Mouse (Mus musculus) heart, embryonic 12.5 days (tissue): ENCODE data around the gene Fbxl5. TPM values are rescaled to one million over a fixed set of nuclear protein-coding genes. Genes with fewer than 3 reads are reported as not detected.

Experiments used
- ATAC-seq: fragments of 200-750 bp; cut with Nextera tagmentation; 2 replicates; pipeline ENCODE4 v1.8.0; 2017; ENCODE audit warnings: moderate TSS enrichment, moderate library complexity; ENCODE audit not compliant: insufficient number of reproducible peaks, low FRiP score
- H3K27ac ChIP-seq: fragments of 300-500 bp; sonication (generic); 2 replicates; pipeline ENCODE4 v1.5.1; 2016; ENCODE audit warnings: mild to moderate bottlenecking, moderate library complexity; ENCODE audit not compliant: poor library complexity, severe bottlenecking
- H3K27me3 ChIP-seq: fragments of 300-500 bp; sonication (generic); replicated peaks from 2 replicates; pipeline ENCODE4 v1.6.1; 2016; ENCODE audit warnings: mild to moderate bottlenecking, moderate library complexity
- H3K36me3 ChIP-seq: fragments of 300-500 bp; sonication (generic); 2 replicates; pipeline ENCODE4 v1.6.1; 2016; ENCODE audit warnings: mild to moderate bottlenecking, moderate library complexity
- H3K4me1 ChIP-seq: fragments of 300-500 bp; sonication (generic); replicated peaks from 2 replicates; pipeline ENCODE4 v1.6.1; 2016; ENCODE audit warnings: mild to moderate bottlenecking
- H3K4me2 ChIP-seq: fragments of 300-500 bp; sonication (generic); 2 replicates; pipeline ENCODE4 v1.6.1; 2016; ENCODE audit warnings: mild to moderate bottlenecking, moderate library complexity
- H3K4me3 ChIP-seq: fragments of 300-500 bp; sonication (generic); 2 replicates; pipeline ENCODE4 v1.5.1; 2016; ENCODE audit warnings: mild to moderate bottlenecking
- H3K9ac ChIP-seq: fragments of 300-500 bp; sonication (generic); 2 replicates; pipeline ENCODE4 v1.6.1; 2016; ENCODE audit warnings: mild to moderate bottlenecking, moderate library complexity
- H3K9me3 ChIP-seq: fragments of 300-500 bp; sonication (generic); replicated peaks from 2 replicates; pipeline ENCODE4 v1.6.1; 2016; ENCODE audit warnings: mild to moderate bottlenecking, moderate library complexity
- WGBS: fragments of 180-500 bp; shearing (Covaris S2); methylation state at CpG from one replicate; pipeline ENCODE4 v1.1.7; 2016; 5-methylcytosine and 5-hydroxymethylcytosine counted together
- polyA plus RNA-seq: library from polyadenylated mRNA; unstranded; fragments of >200 nt; fragmentation: Nextera tagmentation; extraction: Ambion mirVana; gene quantifications from 2 replicates; pipeline ENCODE4 v1.2.1, GENCODE M21; 2016

Gene Fbxl5
- polyA plus RNA-seq, 1 experiment from 2014 or later, result 48.2 TPM

DNA sequence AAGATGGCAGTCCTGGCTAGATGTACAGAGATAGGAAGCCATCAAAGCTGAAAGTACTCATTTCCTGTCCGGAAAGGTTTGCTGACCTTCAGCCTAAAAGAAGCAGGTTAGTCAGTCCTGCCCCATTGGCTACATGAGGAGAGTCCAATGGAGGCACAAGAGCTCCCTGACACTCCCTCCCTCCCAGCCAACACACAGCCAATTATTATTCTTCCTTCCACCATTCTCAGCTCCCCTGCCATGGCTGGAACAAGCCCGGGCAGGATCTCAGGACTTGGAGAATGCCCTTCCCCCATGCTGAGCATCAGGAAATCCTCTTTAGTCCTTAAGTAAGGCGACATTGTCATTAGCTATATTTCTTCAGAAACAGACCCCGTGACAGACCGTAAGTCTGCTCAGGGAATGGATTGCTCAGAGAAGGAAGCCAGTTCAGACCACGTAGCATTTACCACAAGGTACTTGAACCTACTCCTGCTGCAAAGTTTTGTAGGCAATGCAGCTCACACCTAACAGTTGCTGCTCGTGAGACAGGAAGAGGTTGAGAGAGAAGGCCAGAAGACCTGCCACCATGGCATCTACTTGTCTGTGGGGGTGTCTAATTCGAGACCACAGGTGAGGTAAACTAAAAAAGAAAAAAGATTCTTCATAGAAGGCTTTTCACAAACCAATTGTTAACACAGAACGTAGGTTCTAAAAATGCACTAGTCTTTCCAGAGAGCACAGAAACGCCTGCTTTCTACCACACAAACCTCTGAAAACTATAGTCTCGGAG, 31.8 kb upstream of the Fbxl5 start:
- no peak overlapping the region for H3K4me2 ChIP-seq
- H3K9ac ChIP-seq, result no peak overlapping the region
- no peak for ATAC-seq
- H3K4me3 ChIP-seq, result no peak overlapping the region
- H3K4me1 ChIP-seq, result peaks cover 4% of the 10 kb centered on the region; the same call in 1 of the 2 replicates
- no peak overlapping the region for H3K27ac ChIP-seq
- no peaks in the 10 kb centered on the region for H3K27me3 ChIP-seq
- WGBS, result 68% methylated on average over 11 of the region's 11 CpGs
- H3K36me3 ChIP-seq, result no peaks in the 10 kb centered on the region
- peaks cover 12% of the 10 kb centered on the region for H3K9me3 ChIP-seq

- Histone ChIP-seq H3K36me3 (no peaks in the 10 kb centered on the region), H3K9ac (no peak overlapping the region), H3K27me3 (no peaks in the 10 kb centered on the region), H3K9me3 (0 out of 2 replicates have a peak, but pooled peaks cover 4% of the 10 kb centered on the region), H3K4me3 (no peak overlapping the region), H3K27ac (no peak overlapping the region), H3K4me2 (no peak overlapping the region), H3K4me1 (no peaks in the 10 kb centered on the region)
- ATAC-seq, result no peak
- 70% methylated on average over 3 of the region's 3 CpGs for WGBS
Measured at GRCm38 (mm10) chr5:43848275-43848674, 26.8 kb upstream of the Fbxl5 start.

GRCm38 (mm10) chr5:43847555-43847954, 26.1 kb upstream of the Fbxl5 start:
- Histone ChIP-seq H3K4me3 (no peak overlapping the region), H3K36me3 (no peaks in the 10 kb centered on the region), H3K27ac (no peak overlapping the region), H3K9me3 (0 out of 2 replicates have a peak, but pooled peaks cover 4% of the 10 kb centered on the region), H3K4me1 (no peaks in the 10 kb centered on the region; the same call in 1 of the 2 replicates), H3K27me3 (no peaks in the 10 kb centered on the region), H3K4me2 (no peak overlapping the region), H3K9ac (no peak overlapping the region)
- no peak for ATAC-seq

- H3K9ac ChIP-seq, result no peak overlapping the region
- ATAC-seq, result no peak
Measured at GRCm38 (mm10) chr5:43846227-43846626, 24.8 kb upstream of the Fbxl5 start.

DNA sequence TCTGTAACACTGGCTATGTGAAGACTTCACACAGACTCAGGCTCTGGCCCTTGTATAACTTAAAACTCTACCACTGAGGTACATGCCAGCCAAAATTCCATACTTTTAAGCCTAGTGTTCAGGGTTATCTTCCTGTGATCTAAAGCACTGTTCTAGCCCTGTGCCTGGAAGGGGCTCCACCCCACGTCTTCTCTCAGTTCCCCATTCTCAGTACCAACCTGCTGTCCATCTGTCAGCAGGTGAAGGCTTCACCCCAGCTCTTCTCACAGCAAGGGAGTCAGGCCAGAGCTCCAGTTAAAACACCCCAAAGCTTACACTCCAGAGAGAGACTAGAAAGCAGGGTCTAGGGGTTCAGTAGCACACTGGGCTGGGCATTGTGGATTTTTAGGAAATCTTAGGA, 24.2 kb upstream of the Fbxl5 start:
- Histone ChIP-seq H3K36me3 (no peaks in the 10 kb centered on the region), H3K27me3 (no peaks in the 10 kb centered on the region), H3K27ac (no peak overlapping the region), H3K9me3 (0 out of 2 replicates have a peak, but pooled peaks cover 4% of the 10 kb centered on the region), H3K9ac (no peak overlapping the region), H3K4me1 (peaks cover 3% of the 10 kb centered on the region; the same call in 1 of the 2 replicates), H3K4me3 (no peak overlapping the region), H3K4me2 (no peak overlapping the region)
- no peak for ATAC-seq
- WGBS, result 48% methylated on average over 1 of the region's 1 CpGs

More at GRCm38 (mm10) chr5:43846227-43846626, 24.8 kb upstream of the Fbxl5 start:
- Histone ChIP-seq H3K27ac (no peak overlapping the region), H3K4me2 (no peak overlapping the region), H3K9me3 (0 out of 2 replicates have a peak, but pooled peaks cover 4% of the 10 kb centered on the region), H3K27me3 (no peaks in the 10 kb centered on the region), H3K4me3 (no peak overlapping the region), H3K4me1 (peaks cover 3% of the 10 kb centered on the region; the same call in 1 of the 2 replicates), H3K36me3 (no peaks in the 10 kb centered on the region)
- 29% methylated on average over 2 of the region's 2 CpGs for WGBS

DNA sequence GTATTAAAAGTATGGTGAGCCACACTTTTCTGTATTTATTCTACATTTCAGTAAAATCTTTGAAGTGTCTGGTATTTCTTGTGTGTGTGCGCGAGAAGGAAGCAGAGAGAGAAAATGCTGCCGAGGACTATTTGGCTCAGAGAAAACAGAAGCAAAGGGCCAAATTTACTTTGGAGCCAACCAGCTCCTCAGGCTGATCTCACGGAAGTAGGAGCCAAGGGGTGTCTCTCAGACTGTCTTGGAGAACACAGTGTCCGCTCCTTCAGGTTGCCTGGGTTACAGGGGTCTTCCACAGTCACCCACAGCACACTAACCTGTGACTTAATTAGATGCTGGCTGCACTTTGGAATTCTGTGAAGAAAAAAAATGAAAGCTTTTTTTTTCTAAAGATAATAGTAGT, 23.6 kb upstream of the Fbxl5 start:
- H3K9ac ChIP-seq, result no peak overlapping the region
- H3K27me3 ChIP-seq, result no peaks in the 10 kb centered on the region
- H3K9me3 ChIP-seq, result 0 out of 2 replicates have a peak, but pooled peaks cover 4% of the 10 kb centered on the region
- H3K4me1 ChIP-seq, result peaks cover 3% of the 10 kb centered on the region; the same call in 1 of the 2 replicates
- no peak for ATAC-seq
- H3K36me3 ChIP-seq, result no peaks in the 10 kb centered on the region
- no peak overlapping the region for H3K27ac ChIP-seq
- no peak overlapping the region for H3K4me2 ChIP-seq
- H3K4me3 ChIP-seq, result no peak overlapping the region
- 81% methylated on average over 5 of the region's 5 CpGs for WGBS

DNA sequence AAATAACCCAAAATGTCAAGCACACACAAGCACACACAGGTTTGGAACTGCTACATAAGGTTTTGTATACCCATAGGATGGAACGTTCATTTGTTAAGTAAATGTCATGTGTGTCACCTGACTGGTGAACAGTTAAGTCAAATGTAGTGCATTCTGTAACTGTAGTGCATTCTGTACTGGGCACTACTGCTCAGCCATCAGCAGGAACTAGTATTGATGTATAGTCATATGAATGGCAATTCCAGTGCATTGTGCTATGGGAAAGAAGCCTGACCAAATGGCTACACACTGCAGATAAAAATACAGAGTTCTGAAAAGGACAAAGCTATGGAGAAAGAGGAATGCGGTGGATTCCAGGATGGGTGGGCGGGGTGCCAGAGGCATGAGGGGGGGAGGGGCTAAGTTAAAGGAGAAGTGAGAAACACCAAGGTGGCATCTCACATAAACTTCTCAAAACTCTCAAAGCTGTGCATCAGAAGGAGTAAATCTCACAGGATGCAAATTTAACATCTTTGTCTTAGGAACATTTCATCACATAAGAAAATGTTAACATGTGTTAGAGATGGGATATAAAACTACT, 21.2 kb upstream of the Fbxl5 start:
- no peaks in the 10 kb centered on the region for H3K27me3 ChIP-seq
- H3K4me1 ChIP-seq, result peaks cover 3% of the 10 kb centered on the region; the same call in 1 of the 2 replicates
- H3K4me3 ChIP-seq, result no peak overlapping the region
- H3K36me3 ChIP-seq, result no peaks in the 10 kb centered on the region
- 59% methylated on average over 3 of the region's 3 CpGs for WGBS
- no peak for ATAC-seq
- no peak overlapping the region for H3K27ac ChIP-seq
- H3K9ac ChIP-seq, result no peak overlapping the region
- 0 out of 2 replicates have a peak, but pooled peaks cover 4% of the 10 kb centered on the region for H3K9me3 ChIP-seq
- H3K4me2 ChIP-seq, result no peak overlapping the region

DNA sequence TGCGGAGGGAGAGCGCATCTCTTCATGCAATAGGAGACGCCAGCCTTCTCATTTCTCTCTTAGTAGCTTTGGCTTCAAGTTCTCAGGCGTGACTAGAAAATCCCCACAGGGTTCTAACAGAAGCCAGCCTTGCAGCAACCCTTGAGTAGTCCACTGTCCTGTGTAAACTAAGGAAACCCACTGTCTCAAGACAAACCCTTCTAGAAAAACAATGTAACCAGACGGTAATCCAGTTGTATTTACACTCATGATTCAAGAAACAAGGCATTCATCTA, 20.5 kb upstream of the Fbxl5 start:
- H3K9me3 ChIP-seq, result 0 out of 2 replicates have a peak, but pooled peaks cover 4% of the 10 kb centered on the region
- H3K4me3 ChIP-seq, result no peak overlapping the region
- H3K27ac ChIP-seq, result no peak overlapping the region
- H3K9ac ChIP-seq, result no peak overlapping the region
- peaks cover 3% of the 10 kb centered on the region; the same call in 1 of the 2 replicates for H3K4me1 ChIP-seq
- H3K36me3 ChIP-seq, result no peaks in the 10 kb centered on the region
- no peak for ATAC-seq
- 0 out of 2 replicates have a peak overlapping the region, but pooled peaks have one; percentile 21 for H3K4me2 ChIP-seq
- H3K27me3 ChIP-seq, result no peaks in the 10 kb centered on the region
- 82% methylated on average over 5 of the region's 5 CpGs for WGBS

DNA sequence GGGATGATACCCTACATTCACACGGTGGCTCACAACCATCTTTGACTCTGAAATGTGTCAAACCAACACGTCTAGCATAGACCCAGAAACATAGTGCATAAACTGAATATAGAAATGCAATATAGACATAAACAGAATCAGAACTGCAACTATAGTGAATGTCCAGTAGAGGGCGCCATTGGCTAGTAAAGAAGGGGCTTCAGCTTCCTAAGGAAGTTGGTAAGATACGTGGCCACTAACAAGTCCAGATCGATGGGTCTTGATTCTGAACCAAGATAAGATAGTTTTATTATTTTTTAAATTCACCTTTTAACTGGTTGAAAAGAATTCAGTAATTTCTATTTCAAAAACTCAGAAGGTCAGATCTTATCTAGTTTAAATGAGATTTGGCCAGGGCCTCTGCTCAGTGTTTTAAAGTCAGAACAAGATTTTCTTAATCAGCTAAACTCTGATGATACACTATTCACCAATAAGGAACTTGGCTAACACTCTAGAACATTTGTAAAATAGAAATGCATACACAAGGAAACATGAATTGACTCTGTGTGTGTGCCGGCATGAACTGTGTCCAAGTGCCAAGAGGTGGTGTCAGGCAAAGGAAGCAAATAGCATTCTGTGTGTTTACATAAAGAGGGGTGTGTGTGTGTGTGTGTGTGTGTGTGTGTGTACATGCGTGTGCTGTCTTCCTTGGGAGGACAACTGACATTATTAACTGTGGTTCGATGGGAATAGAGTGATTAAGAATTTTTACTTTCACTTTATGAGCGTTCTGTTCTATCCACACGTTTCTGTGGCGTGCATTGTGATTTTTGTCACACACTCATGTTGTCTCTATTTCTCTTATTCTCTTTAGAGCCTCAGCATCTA, 19.9 kb upstream of the Fbxl5 start:
- Histone ChIP-seq H3K9ac (no peak overlapping the region), H3K27ac (no peak overlapping the region), H3K36me3 (no peaks in the 10 kb centered on the region), H3K27me3 (no peaks in the 10 kb centered on the region), H3K4me2 (peak overlapping the region; percentile 21; the same call in 1 of the 2 replicates), H3K4me1 (peaks cover 3% of the 10 kb centered on the region; the same call in 1 of the 2 replicates), H3K9me3 (0 out of 2 replicates have a peak, but pooled peaks cover 4% of the 10 kb centered on the region), H3K4me3 (no peak overlapping the region)
- WGBS, result 42% methylated on average over 11 of the region's 11 CpGs
- no peak for ATAC-seq

DNA sequence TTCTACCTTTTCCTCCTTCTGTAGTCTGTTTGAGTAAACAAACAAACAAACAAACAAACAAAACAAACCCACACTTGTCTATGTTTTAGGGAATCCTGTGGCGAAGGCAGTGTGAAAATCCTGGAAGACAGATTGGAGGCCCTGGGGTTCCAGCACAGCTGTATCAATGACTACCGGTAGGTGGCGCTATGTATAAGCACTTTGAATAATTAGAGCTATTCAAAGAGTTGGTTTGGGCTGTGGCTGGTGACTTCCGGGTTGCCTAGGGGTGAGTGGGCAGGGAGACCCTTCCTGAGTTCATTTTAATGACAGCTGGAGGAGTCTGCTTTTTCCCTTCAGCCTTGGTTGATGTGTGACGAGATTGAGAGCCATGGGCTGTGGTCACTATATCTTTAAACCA, 15.9 kb upstream of the Fbxl5 start:
- Histone ChIP-seq H3K9ac (no peak overlapping the region), H3K4me3 (no peak overlapping the region), H3K27ac (no peak overlapping the region), H3K9me3 (no peaks in the 10 kb centered on the region), H3K4me1 (0 out of 2 replicates have a peak, but pooled peaks cover 3% of the 10 kb centered on the region), H3K36me3 (no peaks in the 10 kb centered on the region), H3K27me3 (no peaks in the 10 kb centered on the region), H3K4me2 (no peak overlapping the region)
- no peak for ATAC-seq
- WGBS, result 57% methylated on average over 5 of the region's 5 CpGs

- H3K27ac ChIP-seq, result no peak overlapping the region
- 91% methylated on average over 7 of the region's 7 CpGs for WGBS
- no peaks in the 10 kb centered on the region for H3K36me3 ChIP-seq
- no peak overlapping the region for H3K4me2 ChIP-seq
- no peaks in the 10 kb centered on the region for H3K9me3 ChIP-seq
- no peak for ATAC-seq
- H3K27me3 ChIP-seq, result no peaks in the 10 kb centered on the region
- H3K9ac ChIP-seq, result no peak overlapping the region
- H3K4me3 ChIP-seq, result no peak overlapping the region
- H3K4me1 ChIP-seq, result no peaks in the 10 kb centered on the region
Measured at GRCm38 (mm10) chr5:43836590-43836989, 15.2 kb upstream of the Fbxl5 start.
